Mouse (Mus musculus) myocyte (in vitro differentiated cells): ENCODE data around the gene Camta1.

Source experiments
- CEBPB ChIP-seq: IDR thresholded peaks from 2 replicates; pipeline ENCODE4 v1.6.1; 2011; ENCODE audit warnings: mild to moderate bottlenecking, moderate library complexity; ENCODE audit not compliant: poor library complexity, insufficient read depth, severe bottlenecking
- E2F4 ChIP-seq: IDR thresholded peaks from one replicate; pipeline ENCODE4 v1.6.1; 2011; ENCODE audit warnings: mild to moderate bottlenecking, control low read depth, moderate library complexity; ENCODE audit not compliant: insufficient read depth
- MAX ChIP-seq: IDR thresholded peaks from one replicate; pipeline ENCODE4 v1.6.1; 2011; ENCODE audit warnings: low read depth, mild to moderate bottlenecking, control low read depth
- MYOD1 ChIP-seq, 3 experiments: IDR thresholded peaks; one replicate each; pipeline ENCODE4 v1.6.1; 2011; ENCODE audit warnings: control low read depth in 2 of 3, low read depth in 2 of 3, mild to moderate bottlenecking in 2 of 3, moderate library complexity in 1 of 3; ENCODE audit not compliant: insufficient read length in 2 of 3, control insufficient read depth in 1 of 3
- MYOG ChIP-seq, 3 experiments: IDR thresholded peaks; one replicate each; pipeline ENCODE4 v1.6.1; 2011; ENCODE audit warnings: control low read depth in 2 of 3, low read depth in 2 of 3, mild to moderate bottlenecking in 2 of 3; ENCODE audit not compliant: insufficient read length in 2 of 3, control insufficient read depth in 1 of 3, insufficient read depth in 1 of 3
- POLR2A ChIP-seq: IDR thresholded peaks from one replicate; pipeline ENCODE4 v1.6.1; 2011; ENCODE audit warnings: low read depth, mild to moderate bottlenecking, control low read depth, moderate library complexity; ENCODE audit not compliant: insufficient read length
- POLR2AphosphoS2 ChIP-seq: IDR thresholded peaks from one replicate; pipeline ENCODE4 v1.6.1; 2011; ENCODE audit warnings: low read depth, control low read depth; ENCODE audit not compliant: insufficient read length
- TCF12 ChIP-seq: IDR thresholded peaks from one replicate; pipeline ENCODE4 v1.6.1; 2011; ENCODE audit warnings: mild to moderate bottlenecking, control low read depth; ENCODE audit not compliant: poor library complexity, insufficient read depth, severe bottlenecking
- USF1 ChIP-seq: IDR thresholded peaks from one replicate; pipeline ENCODE4 v1.6.1; 2011; ENCODE audit warnings: low read depth, mild to moderate bottlenecking, control low read depth, moderate library complexity

DNA sequence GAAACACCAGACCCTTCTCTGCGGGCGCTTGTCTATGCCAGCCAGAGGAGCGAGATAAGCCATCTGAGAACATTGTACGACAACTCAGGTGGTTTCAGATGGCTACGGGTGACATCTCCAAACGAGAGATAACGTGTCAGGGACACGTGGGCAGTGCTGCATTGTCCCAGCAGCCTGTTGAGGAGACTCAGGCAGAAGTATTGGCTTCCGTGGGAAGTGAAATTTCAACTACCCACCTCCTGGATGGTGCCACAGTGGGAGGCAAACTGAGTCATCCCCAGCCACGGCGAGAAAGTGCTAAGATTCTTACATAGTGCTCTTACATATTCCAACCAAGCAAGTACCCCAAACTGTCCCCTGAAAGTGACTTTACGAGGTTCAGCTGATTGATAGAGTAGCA lies 637.7 kb downstream of the Camta1 start:
- TF ChIP-seq MYOD1 (IDR thresholded peaks at IDR 0.05; ENCODE audit: control insufficient read depth in 1 of 3, insufficient read length in 2 of 3, low read depth in 2 of 3) (no peak), POLR2AphosphoS2 (no peak), POLR2A (no peak), TCF12 (no peak), E2F4 (no peak), MYOG (IDR thresholded peaks at IDR 0.05; ENCODE audit: control insufficient read depth in 1 of 3, insufficient read depth in 1 of 3, insufficient read length in 2 of 3, low read depth in 2 of 3) (no peak), MAX (no peak), CEBPB (no peak), USF1 (no peak)
